Mouse (Mus musculus): ENCODE data around the gene Thada.

GRCm38 (mm10) chr17:84163066-84163785 lies 302.8 kb downstream of the Thada start:
- TF ChIP-seq CTCF (IDR thresholded peaks at IDR 0.05; ENCODE audit: borderline replicate concordance, insufficient read depth, low read depth, low read length) = no peak
- TF ChIP-seq POLR2A (IDR thresholded peaks at IDR 0.05; ENCODE audit: borderline replicate concordance, insufficient read depth, low read length) = no peak

All from cerebellum, adult 2 months (tissue).